Mouse (Mus musculus): ENCODE results near the gene Olfr624.
"Not testable (repeated sequence)": the region's sequence is repeated elsewhere in the genome, so short reads cannot be mapped to it uniquely, and the experiment has no call there.

Gene Olfr624

DNA sequence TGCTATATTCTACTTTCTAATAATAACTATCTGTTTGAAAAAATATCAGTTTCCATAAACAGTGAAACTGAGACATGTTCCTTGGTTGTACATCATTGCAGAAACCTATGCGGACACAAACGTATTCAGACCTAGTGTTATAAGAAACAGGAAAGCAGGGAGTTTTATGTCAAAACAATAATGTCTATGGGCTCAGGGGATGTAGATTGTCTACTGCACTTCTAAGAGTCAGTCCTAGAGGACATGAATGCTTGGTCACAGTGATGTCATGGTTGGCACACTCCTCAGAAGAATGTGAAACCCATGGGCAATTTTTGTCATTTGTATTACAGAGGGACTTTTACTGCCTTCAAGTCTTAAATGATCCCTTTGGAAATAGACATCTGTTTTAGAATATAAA lies at the start of gene Olfr624:
Olfr624 (minus strand) TSS at position 101 of the 400 bp plus-strand sequence.
- no peak for DNase-seq (ENCODE audit: low spot score)

DNA sequence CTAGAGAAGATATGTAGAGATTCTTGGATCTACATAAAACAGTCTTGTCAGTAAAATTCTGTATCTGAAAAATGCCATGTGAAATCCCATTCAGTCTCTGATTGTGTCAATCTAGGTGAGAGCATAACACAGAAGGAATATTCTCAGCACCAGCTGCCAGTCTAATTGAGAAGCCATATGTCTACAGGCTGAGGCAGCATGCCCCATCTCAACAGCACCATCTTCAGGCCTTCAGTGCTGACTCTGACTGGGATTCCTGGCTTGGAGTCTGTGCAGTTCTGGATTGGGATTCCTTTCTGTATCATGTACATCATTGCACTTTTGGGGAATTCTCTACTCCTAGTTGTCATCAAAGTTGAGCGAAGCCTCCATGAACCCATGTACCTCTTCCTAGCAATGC lies 45.4 kb upstream of the Olfr624 start:
- DNase-seq (ENCODE audit: low spot score), result not testable (repeated sequence)

DNA sequence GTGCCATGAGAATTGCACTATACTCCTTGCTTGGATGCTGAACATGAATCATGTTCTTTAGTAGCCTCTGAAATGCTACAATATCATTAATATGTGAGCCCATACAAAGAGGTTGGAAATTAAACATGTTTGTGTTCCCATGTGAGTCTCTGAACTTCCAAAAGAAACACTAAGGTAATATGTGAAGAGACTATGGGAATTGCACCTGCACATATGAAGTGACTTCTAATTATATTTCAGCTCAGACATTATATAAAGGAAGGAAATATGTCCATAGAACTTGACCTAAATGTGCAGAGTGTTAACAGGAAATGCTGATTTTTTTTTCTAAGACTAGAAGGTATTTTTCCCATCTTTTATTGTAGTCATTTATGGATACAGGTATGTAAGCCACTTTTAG lies 43.4 kb upstream of the Olfr624 start, which contains the start of gene Olfr243:
Olfr243 (plus strand) TSS at position 301 of the 400 bp plus-strand sequence.
- DNase-seq (ENCODE audit: low spot score), result no peak

DNA sequence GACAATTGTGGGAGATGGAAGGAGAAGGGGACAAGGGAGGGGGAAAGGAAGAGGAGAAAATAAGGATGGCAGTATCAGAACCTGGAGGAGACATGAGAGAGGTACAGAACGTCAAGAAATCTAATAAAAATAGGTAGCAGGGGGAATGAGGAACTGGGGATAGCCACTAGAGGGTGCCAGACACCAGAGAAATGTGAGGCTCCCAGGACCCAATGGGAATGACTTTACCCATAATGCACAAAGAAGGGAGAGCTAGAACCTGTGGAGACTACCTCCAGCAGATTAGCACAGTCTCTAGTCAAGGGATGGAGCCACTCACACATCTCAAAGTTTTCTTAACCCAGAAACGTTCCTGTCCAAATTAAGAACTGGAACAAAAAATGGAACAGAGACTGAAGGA lies 41.0 kb upstream of the Olfr624 start:
- DNase-seq (ENCODE audit: low spot score), result no peak

DNA sequence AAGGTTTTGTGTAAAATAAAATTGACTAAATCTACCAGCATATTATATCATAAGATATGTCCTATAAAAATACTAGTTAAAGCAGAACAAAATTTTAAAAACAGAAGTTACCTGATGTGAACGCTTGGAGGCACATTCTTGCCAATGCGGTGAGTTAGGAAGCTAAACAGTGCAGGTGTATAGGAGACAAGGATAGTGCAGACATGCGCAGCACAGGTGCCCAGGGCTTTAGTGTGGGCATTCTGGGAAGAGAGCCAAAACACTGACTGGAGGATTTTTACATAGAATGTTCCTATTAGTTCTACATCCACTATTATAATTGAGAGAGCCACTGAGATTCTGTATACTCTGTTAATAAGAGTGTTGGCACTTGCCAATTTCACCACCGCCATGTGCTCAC lies 28.5 kb upstream of the Olfr624 start:
- DNase-seq (ENCODE audit: low spot score), result no peak

DNA sequence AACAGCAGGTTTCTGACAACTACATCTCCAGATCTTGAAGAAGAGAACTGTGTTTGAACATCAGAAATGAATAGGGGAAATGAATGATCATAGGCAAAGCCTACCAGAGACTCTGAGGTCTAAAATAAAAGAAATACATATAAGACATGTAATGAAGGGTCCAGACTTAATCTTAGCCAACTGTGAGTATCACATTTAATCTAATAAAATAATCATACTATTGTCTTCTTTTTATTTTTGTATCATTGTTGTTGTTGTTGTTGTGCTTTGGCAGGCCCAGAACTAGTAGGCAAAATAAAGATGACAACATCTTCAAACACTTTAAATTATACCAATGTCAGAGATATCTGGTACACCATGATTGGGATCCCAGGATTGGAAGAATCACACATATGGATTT lies 11.4 kb upstream of the Olfr624 start, which contains the start of gene Olfr625-ps1:
Olfr625-ps1 (plus strand) TSS at position 301 of the 400 bp plus-strand sequence.
- peak; percentile 2 for DNase-seq (ENCODE audit: low spot score)

DNA sequence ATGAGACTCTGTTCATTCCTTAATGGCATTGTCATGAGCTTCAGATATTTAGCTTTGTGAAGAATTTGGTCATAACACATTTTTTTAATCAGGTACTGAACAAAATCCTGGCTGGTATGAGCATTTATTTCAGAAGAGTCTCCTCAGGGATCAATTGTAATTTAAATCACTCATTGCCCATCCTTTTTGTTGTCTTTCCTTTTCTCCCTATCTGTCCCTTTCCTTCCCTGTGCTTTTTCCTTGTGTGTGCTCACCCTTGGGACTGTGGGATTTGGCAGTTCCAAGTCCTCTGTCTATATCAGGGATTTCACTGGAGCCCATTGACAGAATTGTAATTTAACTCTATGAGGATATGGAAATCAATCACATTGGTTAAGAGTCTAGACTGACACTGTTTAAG lies 7.4 kb downstream of the Olfr624 start, which contains the start of gene Olfr623:
Olfr623 (minus strand) TSS at position 101 of the 400 bp plus-strand sequence.
- no peak for DNase-seq (ENCODE audit: low spot score)

DNA sequence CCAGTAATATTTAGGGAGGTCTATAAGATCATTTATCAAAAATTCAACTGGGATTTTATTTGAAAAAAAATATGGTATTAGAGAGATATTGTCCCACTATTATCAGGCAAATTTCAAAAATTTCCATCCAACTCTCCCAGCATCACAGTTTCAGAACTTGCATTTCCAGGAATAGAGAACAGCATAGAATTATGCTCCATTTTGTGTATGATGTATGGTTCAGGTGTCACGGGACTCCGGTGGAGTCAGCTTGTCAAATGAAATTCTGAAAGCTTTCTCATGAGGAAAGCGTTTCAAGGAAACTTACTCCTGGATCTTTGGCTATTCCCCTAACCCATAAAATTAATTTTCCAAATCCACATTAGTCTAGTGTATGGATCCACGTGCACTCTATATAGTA lies 26.9 kb downstream of the Olfr624 start:
- DNase-seq (ENCODE audit: low spot score), result no peak

DNA sequence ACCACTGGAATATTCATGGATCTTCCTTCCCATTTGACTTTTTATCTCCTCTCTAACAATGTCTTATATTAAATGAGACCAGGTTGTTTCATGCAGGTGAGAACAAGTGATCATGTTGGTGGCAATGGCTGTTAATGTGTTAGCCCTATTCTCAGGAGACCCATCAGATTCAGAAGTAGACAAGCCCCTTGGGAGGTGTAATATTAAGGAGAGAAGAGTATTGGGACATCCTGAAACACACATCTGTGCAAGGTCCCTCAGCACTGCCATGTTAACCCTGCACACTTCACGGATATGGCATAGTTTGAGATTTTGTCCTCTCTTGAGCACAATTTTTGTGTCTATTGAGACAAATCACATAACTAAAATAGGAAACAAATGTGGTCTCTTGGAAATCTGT lies 28.4 kb downstream of the Olfr624 start, which contains the start of gene Olfr622:
Olfr622 (minus strand) TSS at position 101 of the 400 bp plus-strand sequence.
- DNase-seq (ENCODE audit: low spot score), result no peak

DNA sequence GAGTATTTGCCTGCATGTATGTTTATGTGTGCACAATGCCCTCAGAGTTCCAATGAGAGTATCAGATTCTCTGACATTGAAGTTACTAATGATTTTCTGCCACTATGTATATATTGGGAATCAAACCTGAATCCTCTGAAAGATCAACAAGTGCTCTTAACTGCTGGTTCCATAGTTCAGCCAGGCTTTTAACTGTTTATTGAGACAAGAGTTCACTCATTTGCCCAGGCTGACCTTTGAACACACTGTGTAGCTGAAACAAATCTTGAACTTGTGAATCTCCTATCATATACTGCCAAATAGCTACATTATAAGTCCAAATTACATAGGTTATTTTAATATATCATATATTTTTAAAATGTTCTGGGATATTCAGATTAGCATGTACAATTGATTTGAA lies 34.2 kb downstream of the Olfr624 start:
- DNase-seq (ENCODE audit: low spot score), result no peak

Data from MN1 (cell line).